In the genomic region with DNA sequence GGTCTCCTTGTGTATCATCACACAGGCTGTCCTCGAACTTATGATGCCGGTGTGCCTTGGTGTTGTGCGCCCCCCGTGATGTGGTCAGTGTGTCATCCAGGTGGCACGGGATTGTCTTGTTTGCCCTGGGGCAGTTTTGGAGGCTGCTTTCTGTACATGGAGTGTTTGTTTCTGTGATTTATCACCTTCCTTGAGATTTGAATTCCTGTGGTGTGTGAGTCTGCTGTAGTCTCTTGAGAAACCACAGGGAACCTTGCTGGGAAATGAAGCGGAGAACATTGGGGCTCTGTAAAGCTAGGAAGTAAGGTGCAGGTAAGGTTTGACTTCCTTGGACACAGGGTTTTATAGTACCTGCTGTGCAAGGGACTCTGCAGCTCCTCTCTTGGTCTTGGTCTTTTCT, we compare ENCODE assay signal across 20 mouse cellular contexts. TPM values are rescaled to one million over a fixed set of nuclear protein-coding genes. Genes with fewer than 3 reads are reported as not detected.
DNase-seq lines count a peak whose midpoint lies in the region; ATAC-seq and TF ChIP-seq lines count a peak whose summit lies in the region.
"Had no signal": no experiment of that assay in that cellular context is flagged by ENCODE, and none has a peak within 500 bp of the region (broad histone marks: within the 10 kb centered on the region; RNA-seq: fewer than 3 reads in every experiment).

No protein-coding gene starts in this region.

- H3K4me1 ChIP-seq in heart, embryonic 14.5 days (ENCODE audit: control insufficient read depth in 2 of 2, insufficient read depth in 2 of 2, low read length in 2 of 2), result peaks cover 35 to 80% of the 10 kb centered on the region in 2 experiments
- H3K4me1 ChIP-seq in limb, embryonic 14.5 days (ENCODE audit: control insufficient read depth, insufficient read depth, low read length), result peaks cover 31% of the 10 kb centered on the region
- H3K4me1 ChIP-seq in limb, embryonic 10.5 days, result peaks cover 50% of the 10 kb centered on the region
- H3K4me1 ChIP-seq: forebrain, embryonic 15.5 days; hindbrain, embryonic 15.5 days had no signal

- no peak overlapping the region for H3K27ac ChIP-seq in heart, embryonic 14.5 days (replicated peaks in 1 of 2; ENCODE audit: control insufficient read depth in 1 of 2, insufficient read depth in 1 of 2, low read depth in 2 of 2, low read length in 2 of 2)
- peak overlapping the region; percentile 6; the same call in 1 of the 2 replicates for H3K27ac ChIP-seq in limb, embryonic 14.5 days (replicated peaks; ENCODE audit: low read depth, low read length)
- no peak overlapping the region for H3K27ac ChIP-seq in limb, embryonic 10.5 days
- H3K27ac ChIP-seq: embryonic facial prominence, embryonic 12.5 days; forebrain, embryonic 15.5 days; heart, adult 2 months; hindbrain, embryonic 15.5 days had no signal

- no peaks in the 10 kb centered on the region for H3K36me3 ChIP-seq in heart, embryonic 14.5 days (ENCODE audit: control insufficient read depth, insufficient read depth, low read length)
- H3K36me3 ChIP-seq in limb, embryonic 14.5 days (ENCODE audit: control insufficient read depth, insufficient read depth, low read length), result no peaks in the 10 kb centered on the region
- no peaks in the 10 kb centered on the region for H3K36me3 ChIP-seq in limb, embryonic 10.5 days
- H3K36me3 ChIP-seq: embryonic facial prominence, embryonic 12.5 days; forebrain, embryonic 15.5 days; G1E; heart, embryonic 15.5 days; hindbrain, embryonic 15.5 days had no signal

- TF ChIP-seq POLR2A in limb, embryonic 14.5 days (IDR thresholded peaks at IDR 0.05; ENCODE audit: borderline replicate concordance, extremely low read depth, insufficient read depth, insufficient read length), result no peak

- H3K4me2 ChIP-seq in heart, embryonic 14.5 days (ENCODE audit: low read length), result 0 out of 2 replicates have a peak overlapping the region, but pooled peaks have one; percentile 48
- H3K4me2 ChIP-seq in limb, embryonic 14.5 days (replicated peaks; ENCODE audit: low read depth, low read length, severe bottlenecking), result no peak overlapping the region
- H3K4me2 ChIP-seq: embryonic facial prominence, embryonic 12.5 days; forebrain, embryonic 15.5 days; heart, embryonic 15.5 days; hindbrain, embryonic 15.5 days had no signal

- ATAC-seq in heart, embryonic 14.5 days (ENCODE audit: insufficient number of reproducible peaks, insufficient read depth, low FRiP score, low read depth), result no peak
- no peak for ATAC-seq in limb, embryonic 14.5 days (ENCODE audit: low FRiP score, low read depth)
- ATAC-seq: activated CD4-positive, CD25-positive, alpha-beta regulatory T cell, adult 4 months; CD4-positive, CD25-positive, alpha-beta regulatory T cell, adult 4 months; forebrain, embryonic 15.5 days had no signal

- H3K9ac ChIP-seq in heart, embryonic 14.5 days (ENCODE audit: low read length), result no peak overlapping the region
- no peak overlapping the region for H3K9ac ChIP-seq in limb, embryonic 14.5 days (ENCODE audit: low read depth, low read length, severe bottlenecking)
- H3K9ac ChIP-seq: embryonic facial prominence, embryonic 12.5 days; forebrain, embryonic 15.5 days; heart, embryonic 15.5 days; hindbrain, embryonic 15.5 days had no signal

- intact Hi-C loops in heart, postnatal 14 days (cut with DNase I), result no loop called here

- H3K4me3 ChIP-seq in heart, embryonic 14.5 days (ENCODE audit: control insufficient read depth in 1 of 2, insufficient read depth in 1 of 2, low read depth in 1 of 2, low read length in 2 of 2), result no peak overlapping the region
- no peak overlapping the region for H3K4me3 ChIP-seq in limb, embryonic 14.5 days (replicated peaks; ENCODE audit: low read length)
- no peak overlapping the region for H3K4me3 ChIP-seq in limb, embryonic 10.5 days
- H3K4me3 ChIP-seq: embryonic facial prominence, embryonic 12.5 days; forebrain, embryonic 15.5 days; heart, adult 2 months; hindbrain, embryonic 15.5 days had no signal

- 88% methylated on average over 6 of the region's 6 CpGs for WGBS in heart, embryonic 14.5 days
- 73% methylated on average over 6 of the region's 6 CpGs for WGBS in limb, embryonic 14.5 days
- 81% methylated on average over 6 of the region's 6 CpGs for WGBS in limb, embryonic 10.5 days

- no peaks in the 10 kb centered on the region for H3K27me3 ChIP-seq in heart, embryonic 14.5 days (ENCODE audit: control insufficient read depth, insufficient read depth, low read length)
- no peaks in the 10 kb centered on the region for H3K27me3 ChIP-seq in limb, embryonic 14.5 days (ENCODE audit: control insufficient read depth, insufficient read depth, low read length)
- H3K27me3 ChIP-seq in limb, embryonic 10.5 days (ENCODE audit: low read depth, poor library complexity, severe bottlenecking), result no peaks in the 10 kb centered on the region
- H3K27me3 ChIP-seq: embryonic facial prominence, embryonic 12.5 days; heart, embryonic 15.5 days; hindbrain, embryonic 15.5 days had no signal

- no peak for DNase-seq in heart, postnatal 14 days
- no peak for DNase-seq in limb, embryonic 14.5 days (ENCODE audit: low spot score)
- no peak for DNase-seq in limb, embryonic 10.5 days (ENCODE audit: low spot score)
- DNase-seq in 3T3-L1 (ENCODE audit: low read depth, low spot score), result peak; percentile 74
- DNase-seq in gastrocnemius, postnatal 10 days, result no peak
- DNase-seq: adrenal gland, postnatal 14 days; B cell, adult 2 months; cerebellum, adult 11-12 months; cerebellum, adult 9-10 months; cerebellum, postnatal 25 days; gastrocnemius, postnatal 14 days; heart, adult 2 months had no signal

- H3K9me3 ChIP-seq in heart, embryonic 14.5 days (ENCODE audit: control insufficient read depth, low read length), result no peaks in the 10 kb centered on the region
- H3K9me3 ChIP-seq in limb, embryonic 14.5 days (ENCODE audit: control insufficient read depth, low read length), result no peaks in the 10 kb centered on the region
- H3K9me3 ChIP-seq in limb, embryonic 10.5 days (replicated peaks), result no peaks in the 10 kb centered on the region
- H3K9me3 ChIP-seq: embryonic facial prominence, embryonic 12.5 days; forebrain, embryonic 15.5 days; heart, embryonic 15.5 days; hindbrain, embryonic 15.5 days had no signal

RNA-seq across cellular contexts. Expression of gene Ptpn14, which starts 49.1 kb away (rescaled TPM):
- polyA plus RNA-seq in heart, embryonic 14.5 days (2014; fragmentation: Nextera tagmentation; extraction: Ambion mirVana), result 9.9 and 11.0 TPM in 2 replicates
- total RNA-seq in heart, postnatal 14 days (2021), result 10 to 100 TPM; 32.1 to 33.1 TPM
- polyA plus RNA-seq in limb, embryonic 14.5 days (2012; rRNA removed), result 21.8 and 25.1 TPM in 2 replicates
- polyA plus RNA-seq in limb, embryonic 14.5 days (2014; fragmentation: Nextera tagmentation; extraction: Ambion mirVana), result 16.1 and 16.4 TPM in 2 replicates
- 5.4 and 6.3 TPM in 2 replicates for polyA plus RNA-seq in limb, embryonic 10.5 days (2016; fragmentation: Nextera tagmentation; extraction: Ambion mirVana)
- 10 to 100 TPM; 13.0 to 20.5 TPM for total RNA-seq in gastrocnemius, postnatal 10 days (2021)
- polyA plus RNA-seq: G1E had no signal
